Mouse (Mus musculus): ENCODE results near the gene Hpcal1. TPM values are rescaled to one million over a fixed set of nuclear protein-coding genes. Genes with fewer than 3 reads are reported as not detected.

The Hpcal1 gene
- polyA plus RNA-seq, 1 experiment: 544 TPM

Other genes with a start within 250 kb of the Hpcal1 start
- gene Odc1, start 146.1 kb upstream of the Hpcal1 start, polyA plus RNA-seq (2012; rRNA removed): 108 and 115 TPM in 2 replicates

Data from cerebellum, adult 2 months (tissue).